Mouse (Mus musculus): ENCODE measurements at regions not wholly inside any gene's neighbourhood (a gene's known extent, or its start where the extent isn't known, plus 50 kb on each side); places are given as distances from the start of the nearest gene placed in this dataset.
A peak's percentile ranks its signal among the peaks of the same experiment; 100 is the strongest.

GRCm38 (mm10) chr8:126741031-126741430 lies 147.2 kb upstream of the Irf2bp2 start:
- DNase-seq (ENCODE audit: low spot score): no peak

GRCm38 (mm10) chr8:126739768-126740167 lies 146.0 kb upstream of the Irf2bp2 start:
- no peak for DNase-seq (ENCODE audit: low spot score)

GRCm38 (mm10) chr8:126737032-126737431 lies 143.2 kb upstream of the Irf2bp2 start:
- DNase-seq (ENCODE audit: low spot score): no peak

GRCm38 (mm10) chr8:126736441-126736962 lies 142.7 kb upstream of the Irf2bp2 start:
- peak; percentile 89 for DNase-seq (ENCODE audit: low spot score)

GRCm38 (mm10) chr8:126735488-126736440 lies 142.0 kb upstream of the Irf2bp2 start:
- peak; percentile 95 for DNase-seq (ENCODE audit: low spot score)

- peak; percentile 40 for DNase-seq (ENCODE audit: low spot score)
These were observed 141.1 kb upstream of the Irf2bp2 start for GRCm38 (mm10) chr8:126734743-126735487.

- DNase-seq (ENCODE audit: low spot score): no peak
These were observed 140.0 kb upstream of the Irf2bp2 start for GRCm38 (mm10) chr8:126733779-126734178.

- no peak for DNase-seq (ENCODE audit: low spot score)
These were observed 139.5 kb upstream of the Irf2bp2 start for GRCm38 (mm10) chr8:126733307-126733706.

- no peak for DNase-seq (ENCODE audit: low spot score)
These were observed 136.3 kb upstream of the Irf2bp2 start for GRCm38 (mm10) chr8:126730017-126730631.

- DNase-seq (ENCODE audit: low spot score): no peak
These were observed 135.3 kb upstream of the Irf2bp2 start for GRCm38 (mm10) chr8:126728987-126729632.

GRCm38 (mm10) chr8:126728135-126728534 lies 134.3 kb upstream of the Irf2bp2 start:
- peak; percentile 22 for DNase-seq (ENCODE audit: low spot score)

- DNase-seq (ENCODE audit: low spot score): no peak
These were observed 133.3 kb upstream of the Irf2bp2 start for GRCm38 (mm10) chr8:126727068-126727467.

GRCm38 (mm10) chr8:126723259-126724122 lies 129.7 kb upstream of the Irf2bp2 start:
- no peak for DNase-seq (ENCODE audit: low spot score)

- no peak for DNase-seq (ENCODE audit: low spot score)
These were observed 127.8 kb upstream of the Irf2bp2 start for GRCm38 (mm10) chr8:126721621-126722020.

GRCm38 (mm10) chr8:126720473-126721145 lies 126.8 kb upstream of the Irf2bp2 start:
- DNase-seq (ENCODE audit: low spot score): no peak

GRCm38 (mm10) chr8:126719748-126720147 lies 126.0 kb upstream of the Irf2bp2 start:
- DNase-seq (ENCODE audit: low spot score): no peak

GRCm38 (mm10) chr8:126717652-126718155 lies 123.9 kb upstream of the Irf2bp2 start:
- no peak for DNase-seq (ENCODE audit: low spot score)

- no peak for DNase-seq (ENCODE audit: low spot score)
These were observed 121.9 kb upstream of the Irf2bp2 start for GRCm38 (mm10) chr8:126715666-126716065.

GRCm38 (mm10) chr8:126713602-126714145 lies 119.9 kb upstream of the Irf2bp2 start:
- no peak for DNase-seq (ENCODE audit: low spot score)

GRCm38 (mm10) chr8:126713181-126713580 lies 119.4 kb upstream of the Irf2bp2 start:
- DNase-seq (ENCODE audit: low spot score): no peak
